Mouse (Mus musculus): ENCODE measurements around the gene Lsm2. TPM values are rescaled to one million over a fixed set of nuclear protein-coding genes. Genes with fewer than 3 reads are reported as not detected.
A peak's percentile ranks its signal among the peaks of the same experiment; 100 is the strongest.
"Not testable (repeated sequence)": the region's sequence is repeated elsewhere in the genome, so short reads cannot be mapped to it uniquely, and the experiment has no call there.

Lsm2 gene
- polyA plus RNA-seq, 1 experiment from 2014 or later: 238 TPM

GRCm38 (mm10) chr17:34959130-34959778, 22.4 kb upstream of the Lsm2 start, which contains the start of gene Hspa1b:
Hspa1b (minus strand) TSS chr17:34959238.
- Histone ChIP-seq H3K4me1 (peaks cover 11% of the 10 kb centered on the region), H3K4me2 (peak within 1 kb of the TSS; percentile 80), H3K4me3 (replicated peaks) (peak within 1 kb of the TSS; percentile 49), H3K27ac (peak within 1 kb of the TSS; percentile 86), H3K9ac (peak within 1 kb of the TSS; percentile 58), H3K27me3 (peaks cover 47% of the 10 kb centered on the region)
- ATAC-seq (ENCODE audit: low FRiP score): peak; percentile 93
- H3K36me3 ChIP-seq (replicated peaks); H3K9me3 ChIP-seq: not testable (repeated sequence)
- WGBS: under 1% methylated on average over 32 of the region's 32 CpGs

GRCm38 (mm10) chr17:34959881-34960515, 21.7 kb upstream of the Lsm2 start:
- 15% methylated on average over 12 of the region's 12 CpGs for WGBS
- Histone ChIP-seq H3K4me1 (peaks cover 11% of the 10 kb centered on the region), H3K9ac (peak overlapping the region; percentile 58; the same call in 1 of the 2 replicates)

GRCm38 (mm10) chr17:34960702-34961493, 20.8 kb upstream of the Lsm2 start:
- H3K4me2 ChIP-seq: no peak overlapping the region
- H3K27me3 ChIP-seq: peaks cover 35% of the 10 kb centered on the region
- no peak overlapping the region for H3K27ac ChIP-seq
- no peak for ATAC-seq (ENCODE audit: low FRiP score)
- no peaks in the 10 kb centered on the region for H3K36me3 ChIP-seq (replicated peaks)
- peaks cover 11% of the 10 kb centered on the region for H3K4me1 ChIP-seq
- H3K9ac ChIP-seq: no peak overlapping the region
- H3K4me3 ChIP-seq (replicated peaks): no peak overlapping the region
- H3K9me3 ChIP-seq: no peaks in the 10 kb centered on the region

More at GRCm38 (mm10) chr17:34959881-34960515, 21.7 kb upstream of the Lsm2 start:
- Histone ChIP-seq H3K27ac (no peak overlapping the region; the same call in 1 of the 2 replicates), H3K4me3 (replicated peaks) (peak overlapping the region; percentile 49), H3K36me3 (replicated peaks) (no peaks in the 10 kb centered on the region), H3K4me2 (peak overlapping the region; percentile 80), H3K27me3 (peaks cover 39% of the 10 kb centered on the region), H3K9me3 (no peaks in the 10 kb centered on the region)
- ATAC-seq (ENCODE audit: low FRiP score): peak; percentile 3; the same call in 1 of the 2 replicates

GRCm38 (mm10) chr17:34962125-34962524, 19.5 kb upstream of the Lsm2 start:
- Histone ChIP-seq H3K9me3 (no peaks in the 10 kb centered on the region), H3K27me3 (peaks cover 32% of the 10 kb centered on the region), H3K27ac (no peak overlapping the region), H3K36me3 (replicated peaks) (no peaks in the 10 kb centered on the region), H3K9ac (no peak overlapping the region), H3K4me3 (replicated peaks) (no peak overlapping the region), H3K4me2 (no peak overlapping the region), H3K4me1 (peaks cover 11% of the 10 kb centered on the region)
- ATAC-seq (ENCODE audit: low FRiP score): no peak
- 41% methylated on average over 3 of the region's 3 CpGs for WGBS

GRCm38 (mm10) chr17:34962841-34963240, 18.8 kb upstream of the Lsm2 start:
- Histone ChIP-seq H3K4me3 (replicated peaks) (no peak overlapping the region), H3K27ac (no peak overlapping the region), H3K9me3 (no peaks in the 10 kb centered on the region), H3K9ac (no peak overlapping the region), H3K4me1 (peaks cover 11% of the 10 kb centered on the region), H3K4me2 (no peak overlapping the region), H3K36me3 (replicated peaks) (no peaks in the 10 kb centered on the region), H3K27me3 (peaks cover 39% of the 10 kb centered on the region)
- 56% methylated on average over 1 of the region's 1 CpGs for WGBS
- ATAC-seq (ENCODE audit: low FRiP score): no peak

- Histone ChIP-seq H3K4me2 (no peak overlapping the region), H3K9me3 (no peaks in the 10 kb centered on the region), H3K4me1 (peaks cover 7% of the 10 kb centered on the region), H3K27ac (no peak overlapping the region), H3K4me3 (replicated peaks) (no peak overlapping the region), H3K27me3 (peaks cover 57% of the 10 kb centered on the region), H3K9ac (no peak overlapping the region), H3K36me3 (replicated peaks) (no peaks in the 10 kb centered on the region)
- WGBS: 6% methylated on average over 1 of the region's 1 CpGs
- ATAC-seq (ENCODE audit: low FRiP score): no peak
Observed at GRCm38 (mm10) chr17:34964640-34965049, 17.0 kb upstream of the Lsm2 start.

GRCm38 (mm10) chr17:34965627-34966026, 16.0 kb upstream of the Lsm2 start:
- 84% methylated on average over 5 of the region's 5 CpGs for WGBS
- Histone ChIP-seq H3K27ac (no peak overlapping the region), H3K36me3 (replicated peaks) (no peaks in the 10 kb centered on the region), H3K4me2 (no peak overlapping the region), H3K9me3 (no peaks in the 10 kb centered on the region), H3K4me3 (replicated peaks) (no peak overlapping the region), H3K27me3 (peaks cover 60% of the 10 kb centered on the region), H3K9ac (no peak overlapping the region), H3K4me1 (no peaks in the 10 kb centered on the region)
- ATAC-seq (ENCODE audit: low FRiP score): no peak

- H3K9me3 ChIP-seq; H3K27ac ChIP-seq; H3K9ac ChIP-seq; H3K36me3 ChIP-seq (replicated peaks); H3K4me1 ChIP-seq; H3K4me3 ChIP-seq (replicated peaks); H3K4me2 ChIP-seq; ATAC-seq (ENCODE audit: low FRiP score): not testable (repeated sequence)
- WGBS: 75% methylated on average over 9 of the region's 11 CpGs
- H3K27me3 ChIP-seq: peaks cover 46% of the 10 kb centered on the region
Observed at GRCm38 (mm10) chr17:34969822-34970221, 11.8 kb upstream of the Lsm2 start, which contains the start of gene Gm20481. Gm20481 (plus strand) TSS chr17:34969912.

GRCm38 (mm10) chr17:34970850-34971249, 10.8 kb upstream of the Lsm2 start:
- not testable (repeated sequence) for H3K4me2 ChIP-seq; H3K9me3 ChIP-seq; H3K27ac ChIP-seq; H3K9ac ChIP-seq; H3K4me3 ChIP-seq (replicated peaks); H3K4me1 ChIP-seq; ATAC-seq (ENCODE audit: low FRiP score); H3K36me3 ChIP-seq (replicated peaks)
- peaks cover 41% of the 10 kb centered on the region for H3K27me3 ChIP-seq
- WGBS: 38% methylated on average over 26 of the region's 37 CpGs

- H3K9me3 ChIP-seq; H3K36me3 ChIP-seq (replicated peaks); H3K9ac ChIP-seq; H3K4me1 ChIP-seq; H3K27ac ChIP-seq: not testable (repeated sequence)
- peak overlapping the region; percentile 71 for H3K4me2 ChIP-seq
- H3K27me3 ChIP-seq: peaks cover 39% of the 10 kb centered on the region
- WGBS: 4% methylated on average over 26 of the region's 43 CpGs
- peak overlapping the region; percentile 38 for H3K4me3 ChIP-seq (replicated peaks)
- peak; percentile 44; the same call in 1 of the 2 replicates for ATAC-seq (ENCODE audit: low FRiP score)
Observed at GRCm38 (mm10) chr17:34971694-34972068, 10.0 kb upstream of the Lsm2 start.

GRCm38 (mm10) chr17:34972069-34972749, 9.5 kb upstream of the Lsm2 start, which contains the start of the genes Hspa1a and Hspa1l:
Hspa1a (minus strand) TSS chr17:34972156.
Hspa1l (plus strand) TSS chr17:34972703.
- H3K9me3 ChIP-seq; H3K4me1 ChIP-seq; H3K36me3 ChIP-seq (replicated peaks); H3K27ac ChIP-seq: not testable (repeated sequence)
- peak within 1 kb of the TSS; percentile 27; the same call in 1 of the 2 replicates for H3K9ac ChIP-seq
- peak; percentile 95 for ATAC-seq (ENCODE audit: low FRiP score)
- 1% methylated on average over 27 of the region's 33 CpGs for WGBS
- peak within 1 kb of the TSS; percentile 38 for H3K4me3 ChIP-seq (replicated peaks)
- H3K4me2 ChIP-seq: peak within 1 kb of the TSS; percentile 71
- peaks cover 37% of the 10 kb centered on the region for H3K27me3 ChIP-seq
